Mouse (Mus musculus): ENCODE measurements around the gene Gdf15. TPM values are rescaled to one million over a fixed set of nuclear protein-coding genes. Genes with fewer than 3 reads are reported as not detected.
A peak's percentile ranks its signal among the peaks of the same experiment; 100 is the strongest.

Gdf15 gene
- total and polyA plus RNA-seq, 2 experiments from 2014 or later: 0.22 to 0.26 TPM

DNA sequence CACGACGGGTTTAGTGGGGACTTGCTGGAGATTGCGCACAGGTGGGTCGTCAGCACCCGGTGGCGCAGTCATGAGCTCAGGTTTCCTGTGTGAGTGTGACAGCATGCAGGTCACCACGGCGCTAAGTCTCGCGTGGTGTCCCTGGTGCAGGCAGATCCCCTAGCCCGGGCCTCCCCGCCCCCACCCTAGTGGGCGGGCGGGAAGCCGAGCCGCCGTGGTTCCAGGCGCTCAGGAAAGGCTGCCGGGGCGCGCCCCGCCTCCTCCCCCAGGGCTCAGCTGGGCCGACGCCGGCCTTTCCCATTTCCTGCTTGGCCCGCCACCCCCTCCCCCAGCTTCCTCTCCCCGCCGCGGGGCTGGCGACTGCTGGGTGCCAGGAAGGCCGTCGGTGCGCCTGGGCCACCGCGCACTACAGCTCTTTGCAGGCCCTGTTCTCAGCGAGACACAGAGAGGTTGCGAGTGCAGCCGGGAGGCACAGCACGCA, 22.8 kb downstream of the Gdf15 start:
- no peak; the same call in 1 of the 2 replicates for TF ChIP-seq CTCF (IDR thresholded peaks at IDR 0.05)
- Histone ChIP-seq H3K27ac (ENCODE audit: low read depth, low read length) (peak overlapping the region; percentile 68), H3K36me3 (ENCODE audit: insufficient read depth, low read length) (no peaks in the 10 kb centered on the region), H3K4me2 (ENCODE audit: low read depth, low read length, poor library complexity, severe bottlenecking) (peak overlapping the region; percentile 59), H3K9ac (replicated peaks; ENCODE audit: low read length, poor library complexity, severe bottlenecking) (peak overlapping the region; percentile 57), H3K9me3 (ENCODE audit: low read length) (no peaks in the 10 kb centered on the region), H3K4me3 (ENCODE audit: low read depth, low read length) (peak overlapping the region; percentile 69), H3K27me3 (ENCODE audit: insufficient read depth, low read length) (no peaks in the 10 kb centered on the region), H3K4me1 (ENCODE audit: insufficient read depth, low read length) (peaks cover 26% of the 10 kb centered on the region)
- ATAC-seq (ENCODE audit: low FRiP score) (peak; percentile 57), DNase-seq (ENCODE audit: low spot score) (peak; percentile 74)
- WGBS: 0% methylated on average over 34 of the region's 39 CpGs

DNA sequence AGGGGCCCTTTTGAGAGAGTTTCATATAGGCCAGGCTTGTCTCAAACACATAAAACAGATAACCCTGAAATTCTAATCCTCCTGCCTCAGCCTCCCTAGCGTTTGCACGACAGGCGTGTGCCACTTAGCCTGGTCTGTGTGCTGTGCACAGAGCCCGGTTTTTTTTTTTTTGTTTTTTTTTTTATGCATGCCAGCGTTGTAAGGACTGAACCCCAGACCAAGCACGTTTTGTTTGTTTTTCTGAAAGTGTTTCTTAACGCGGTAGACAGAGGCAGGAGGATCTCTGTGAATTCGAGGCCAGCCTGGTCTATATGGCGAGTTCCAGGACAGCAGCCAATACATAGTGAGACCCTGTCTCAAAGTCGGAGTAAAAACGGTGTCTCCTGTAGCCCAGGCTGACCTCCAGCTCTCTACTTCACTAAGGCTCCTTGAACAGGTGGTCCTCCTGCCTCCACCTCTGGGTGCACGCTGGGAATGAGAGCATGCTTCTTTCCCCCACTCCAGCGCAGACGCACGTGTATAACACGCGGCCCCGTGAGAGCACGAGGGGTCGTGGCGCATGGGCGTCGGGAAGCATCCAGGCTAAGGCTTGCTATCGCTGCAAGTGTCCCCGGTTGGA, 23.4 kb downstream of the Gdf15 start, which contains the start of gene Ssbp4:
TSS of gene Ssbp4 (minus strand) at position 124 of the 619 bp plus-strand sequence.
- Histone ChIP-seq H3K9me3 (ENCODE audit: low read length) (no peaks in the 10 kb centered on the region), H3K9ac (replicated peaks; ENCODE audit: low read length, poor library complexity, severe bottlenecking) (peak within 1 kb of the TSS; percentile 80), H3K27ac (ENCODE audit: low read depth, low read length) (peak within 1 kb of the TSS; percentile 68), H3K36me3 (ENCODE audit: insufficient read depth, low read length) (no peaks in the 10 kb centered on the region), H3K4me2 (ENCODE audit: low read depth, low read length, poor library complexity, severe bottlenecking) (peak within 1 kb of the TSS; percentile 59), H3K27me3 (ENCODE audit: insufficient read depth, low read length) (no peaks in the 10 kb centered on the region), H3K4me3 (ENCODE audit: low read depth, low read length) (peak within 1 kb of the TSS; percentile 69), H3K4me1 (ENCODE audit: insufficient read depth, low read length) (peaks cover 26% of the 10 kb centered on the region)
- peak; percentile 8 for ATAC-seq (ENCODE audit: low FRiP score)
- DNase-seq (ENCODE audit: low spot score): no peak
- 4% methylated on average over 26 of the region's 26 CpGs for WGBS
- TF ChIP-seq CTCF (IDR thresholded peaks at IDR 0.05): no peak

DNA sequence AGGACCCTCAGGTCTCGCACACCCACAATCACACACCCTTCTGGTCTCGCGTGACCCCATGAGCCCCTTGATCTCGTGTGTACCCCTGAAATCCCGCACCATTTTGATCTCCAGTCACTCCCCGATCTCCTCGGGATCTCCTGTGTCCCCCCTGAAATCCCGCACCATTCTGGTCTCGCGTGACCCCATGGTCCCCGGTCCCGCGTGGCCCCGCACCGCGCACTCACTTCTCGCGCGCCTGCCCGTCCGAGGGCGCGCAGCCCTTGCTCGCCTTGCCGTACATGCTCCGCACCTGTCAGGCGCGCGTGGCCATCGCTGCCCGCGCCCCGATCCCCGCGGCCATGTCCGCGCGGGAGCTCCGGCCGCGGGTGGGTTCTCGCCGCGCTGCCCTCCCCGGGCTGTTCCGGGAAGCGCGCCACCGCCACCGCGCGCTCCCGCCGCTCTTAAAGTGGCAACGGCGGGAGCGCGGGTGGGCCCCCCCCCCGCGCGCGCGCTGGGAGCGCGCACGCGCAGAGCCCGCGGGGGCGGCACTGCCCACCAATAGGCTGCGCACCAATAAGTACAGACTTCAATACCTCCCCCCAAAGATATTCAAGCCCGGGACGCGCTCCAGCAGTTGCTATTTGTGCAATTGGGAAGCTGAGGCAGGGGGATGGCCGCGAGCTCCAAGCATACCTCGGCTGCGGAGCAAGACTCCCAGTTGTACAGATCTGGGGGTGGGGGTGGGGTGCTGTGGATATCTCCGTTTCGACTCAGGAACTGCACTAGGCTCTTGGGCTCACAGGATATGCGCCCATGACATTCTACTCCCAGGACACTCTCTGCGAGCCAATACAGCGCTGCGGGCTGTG, 24.1 kb downstream of the Gdf15 start:
- no peaks in the 10 kb centered on the region for H3K9me3 ChIP-seq (ENCODE audit: low read length)
- TF ChIP-seq CTCF (IDR thresholded peaks at IDR 0.05): no peak
- WGBS: 1% methylated on average over 61 of the region's 84 CpGs
- peak; percentile 73 for DNase-seq (ENCODE audit: low spot score)
- H3K4me1 ChIP-seq (ENCODE audit: insufficient read depth, low read length): peaks cover 26% of the 10 kb centered on the region
- peak overlapping the region; percentile 80 for H3K9ac ChIP-seq (replicated peaks; ENCODE audit: low read length, poor library complexity, severe bottlenecking)
- H3K4me3 ChIP-seq (ENCODE audit: low read depth, low read length): peak overlapping the region; percentile 69
- no peaks in the 10 kb centered on the region for H3K36me3 ChIP-seq (ENCODE audit: insufficient read depth, low read length)
- peak overlapping the region; percentile 59 for H3K4me2 ChIP-seq (ENCODE audit: low read depth, low read length, poor library complexity, severe bottlenecking)
- peak overlapping the region; percentile 63 for H3K27ac ChIP-seq (ENCODE audit: low read depth, low read length)
- ATAC-seq (ENCODE audit: low FRiP score): peak; percentile 74
- no peaks in the 10 kb centered on the region for H3K27me3 ChIP-seq (ENCODE audit: insufficient read depth, low read length)

- 26% methylated on average over 6 of the region's 6 CpGs for WGBS
- Histone ChIP-seq H3K4me3 (ENCODE audit: low read depth, low read length) (peak overlapping the region; percentile 69), H3K36me3 (ENCODE audit: insufficient read depth, low read length) (no peaks in the 10 kb centered on the region), H3K9ac (replicated peaks; ENCODE audit: low read length, poor library complexity, severe bottlenecking) (peak overlapping the region; percentile 80), H3K9me3 (ENCODE audit: low read length) (no peaks in the 10 kb centered on the region), H3K27me3 (ENCODE audit: insufficient read depth, low read length) (no peaks in the 10 kb centered on the region), H3K4me1 (ENCODE audit: insufficient read depth, low read length) (peaks cover 26% of the 10 kb centered on the region), H3K27ac (ENCODE audit: low read depth, low read length) (peak overlapping the region; percentile 63), H3K4me2 (ENCODE audit: low read depth, low read length, poor library complexity, severe bottlenecking) (peak overlapping the region; percentile 59)
- DNase-seq (ENCODE audit: low spot score): no peak
- no peak for ATAC-seq (ENCODE audit: low FRiP score)
- no peak for TF ChIP-seq CTCF (IDR thresholded peaks at IDR 0.05)
These were observed 24.7 kb downstream of the Gdf15 start for GRCm38 (mm10) chr8:70607603-70607897.

DNA sequence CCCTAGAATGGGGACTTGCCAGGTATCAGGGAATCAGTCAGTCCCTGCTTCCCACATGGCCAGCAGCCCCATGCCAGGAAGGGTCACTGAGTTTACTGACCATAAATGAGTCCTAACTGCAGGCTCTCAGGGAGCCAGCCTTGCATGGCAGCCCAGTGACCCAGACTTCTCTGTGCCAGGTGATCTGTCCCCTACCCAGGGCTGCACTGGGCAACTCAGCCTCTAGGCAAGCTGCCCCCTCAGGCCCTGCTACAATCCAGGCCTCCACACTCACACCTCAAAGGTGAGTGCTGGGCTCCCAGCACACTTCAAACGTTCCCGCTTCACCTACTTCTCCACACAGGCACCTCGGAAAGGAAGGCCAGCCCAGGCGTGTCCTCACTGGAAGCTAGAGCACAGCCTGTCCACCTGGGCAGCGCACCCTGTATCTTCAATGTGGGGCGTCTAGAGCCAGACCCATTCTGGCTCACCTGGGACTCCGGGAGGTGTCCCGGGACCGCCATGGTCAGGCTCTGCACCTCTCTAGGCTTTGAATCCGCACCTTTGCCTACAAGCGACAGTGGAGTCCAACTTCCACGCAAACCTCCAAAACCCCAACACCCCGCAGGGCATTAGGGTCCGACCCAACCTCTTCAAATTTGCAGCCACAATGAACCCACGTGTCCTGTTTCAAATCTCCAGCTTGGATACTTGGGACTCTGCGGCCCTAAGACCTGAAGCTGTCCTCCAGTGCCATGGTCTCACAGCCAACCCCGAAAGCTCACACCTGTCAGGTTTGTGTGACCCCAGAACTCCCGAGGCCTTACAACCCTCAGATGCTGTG, 25.3 kb downstream of the Gdf15 start:
- ATAC-seq (ENCODE audit: low FRiP score): no peak
- peak overlapping the region; percentile 59 for H3K4me2 ChIP-seq (ENCODE audit: low read depth, low read length, poor library complexity, severe bottlenecking)
- H3K4me1 ChIP-seq (ENCODE audit: insufficient read depth, low read length): peaks cover 26% of the 10 kb centered on the region

More for the DNA sequence above, 25.3 kb downstream of the Gdf15 start:
- Histone ChIP-seq H3K36me3 (ENCODE audit: insufficient read depth, low read length) (0 out of 2 replicates have a peak, but pooled peaks cover 3% of the 10 kb centered on the region), H3K9ac (replicated peaks; ENCODE audit: low read length, poor library complexity, severe bottlenecking) (peak overlapping the region; percentile 80), H3K27me3 (ENCODE audit: insufficient read depth, low read length) (no peaks in the 10 kb centered on the region), H3K27ac (ENCODE audit: low read depth, low read length) (no peak overlapping the region), H3K4me3 (ENCODE audit: low read depth, low read length) (peak overlapping the region; percentile 69), H3K9me3 (ENCODE audit: low read length) (no peaks in the 10 kb centered on the region)
- no peak for DNase-seq (ENCODE audit: low spot score)
- no peak for TF ChIP-seq CTCF (IDR thresholded peaks at IDR 0.05)
- WGBS: 69% methylated on average over 18 of the region's 18 CpGs

All from midbrain, postnatal 0 days (tissue).